Mouse (Mus musculus) left cerebral cortex, postnatal 36 days (tissue): ENCODE measurements around the gene Socs2. TPM values are rescaled to one million over a fixed set of nuclear protein-coding genes. Genes with fewer than 3 reads are reported as not detected.

Experiments
- DNase-seq, 2 experiments: peaks; one replicate each; pipeline ENCODE4 v3.0.0; 2021 to 2022; ENCODE audit warnings: low spot score in 2 of 2, mixed read lengths in 1 of 2
- intact Hi-C: fragments of 180-260 bp; cut with DNase I; formaldehyde crosslinking; loops from one replicate; pipeline ENCODE4 v1.15.1; 2025
- total RNA-seq, 2 experiments: library from RNA; stranded (reverse); gene quantifications; 2 replicates each; pipeline ENCODE4 v1.2.3; 2021

Socs2 gene
- total RNA-seq, 2 experiments from 2014 or later, result 26.5 to 38.5 TPM

GRCm38 (mm10) chr10:95360048-95360447 is 56.9 kb downstream of the Socs2 start:
- no peak for DNase-seq
- intact Hi-C loops, result no loop called here

GRCm38 (mm10) chr10:95357721-95358120 is 59.3 kb downstream of the Socs2 start:
- intact Hi-C loops, result no loop called here
- no peak for DNase-seq

- no peak for DNase-seq
- intact Hi-C loops, result no loop called here
Measured at GRCm38 (mm10) chr10:95356711-95357110, 60.3 kb downstream of the Socs2 start.

GRCm38 (mm10) chr10:95355678-95356268 is 61.2 kb downstream of the Socs2 start:
- intact Hi-C loops, result no loop called here
- no peak for DNase-seq

- no peak for DNase-seq
- intact Hi-C loops, result no loop called here
Measured at GRCm38 (mm10) chr10:95354673-95355072, 62.3 kb downstream of the Socs2 start.

- intact Hi-C loops, result no loop called here
- DNase-seq, result no peak
Measured at GRCm38 (mm10) chr10:95354047-95354446, 62.9 kb downstream of the Socs2 start.

- DNase-seq, result no peak
- intact Hi-C loops, result no loop called here
Measured at GRCm38 (mm10) chr10:95348457-95348856, 68.5 kb downstream of the Socs2 start.

GRCm38 (mm10) chr10:95347776-95348175 is 69.2 kb downstream of the Socs2 start:
- intact Hi-C loops, result no loop called here
- no peak for DNase-seq

- intact Hi-C loops, result no loop called here
- no peak for DNase-seq
Measured at GRCm38 (mm10) chr10:95342833-95343590, 74.0 kb downstream of the Socs2 start.

GRCm38 (mm10) chr10:95340676-95341075 is 76.3 kb downstream of the Socs2 start:
- intact Hi-C loops, result no loop called here
- no peak for DNase-seq

- intact Hi-C loops, result no loop called here
- no peak for DNase-seq
Measured at GRCm38 (mm10) chr10:95337589-95337988, 79.4 kb downstream of the Socs2 start.

GRCm38 (mm10) chr10:95336781-95337544 is 80.0 kb downstream of the Socs2 start:
- DNase-seq, result no peak
- intact Hi-C loops, result no loop called here

Other genes with a start within 250 kb of the Socs2 start
- 1 to 10 TPM; 4.8 to 7.7 TPM for gene Cradd, start 93.0 kb downstream of the Socs2 start, total RNA-seq
- 10 to 100 TPM; 68.7 to 80.4 TPM for gene Mrpl42, start 84.8 kb upstream of the Socs2 start, total RNA-seq
- 100 to 1,000 TPM; 191 to 196 TPM for gene Ube2n, start 98.0 kb upstream of the Socs2 start, total RNA-seq
- 100 to 1,000 TPM; 133 to 170 TPM for gene Nudt4, start 147.0 kb upstream of the Socs2 start, total RNA-seq